Mouse (Mus musculus) heart, embryonic 16.5 days (tissue): Measurements from ENCODE around the gene Phyhipl. TPM values are rescaled to one million over a fixed set of nuclear protein-coding genes. Genes with fewer than 3 reads are reported as not detected.
A peak's percentile ranks its signal among the peaks of the same experiment; 100 is the strongest.

Experiments
- ATAC-seq: fragments of 200-750 bp; cut with Nextera tagmentation; replicated peaks from 2 replicates; pipeline ENCODE4 v1.8.0; 2017; ENCODE audit warnings: moderate number of reproducible peaks; ENCODE audit not compliant: insufficient read depth, low FRiP score; ENCODE audit errors: extremely low read depth
- H3K27ac ChIP-seq: fragments of 300-500 bp; sonication (generic); 2 replicates; pipeline ENCODE4 v1.5.1; 2014; ENCODE audit warnings: mild to moderate bottlenecking, low read length, control low read depth, moderate library complexity
- H3K27me3 ChIP-seq: fragments of 300-500 bp; sonication (generic); 2 replicates; pipeline ENCODE4 v1.6.1; 2014; ENCODE audit warnings: low read length, mixed read lengths; ENCODE audit not compliant: control insufficient read depth, insufficient read depth
- H3K36me3 ChIP-seq: fragments of 300-500 bp; sonication (generic); 2 replicates; pipeline ENCODE4 v1.6.1; 2014; ENCODE audit not compliant: control insufficient read depth, insufficient read depth
- H3K4me1 ChIP-seq: fragments of 300-500 bp; sonication (generic); 2 replicates; pipeline ENCODE4 v1.6.1; 2014; ENCODE audit warnings: low read length, mixed read lengths; ENCODE audit not compliant: control insufficient read depth, insufficient read depth
- H3K4me2 ChIP-seq: fragments of 300-500 bp; sonication (generic); 2 replicates; pipeline ENCODE4 v1.6.1; 2014; ENCODE audit warnings: low read depth, mild to moderate bottlenecking, control low read depth, low read length
- H3K4me3 ChIP-seq: fragments of 300-500 bp; sonication (generic); 2 replicates; pipeline ENCODE4 v1.5.1; 2014; ENCODE audit warnings: mild to moderate bottlenecking, control low read depth, low read length
- H3K9ac ChIP-seq: fragments of 300-500 bp; sonication (generic); 2 replicates; pipeline ENCODE4 v1.6.1; 2014; ENCODE audit warnings: low read length, control low read depth
- H3K9me3 ChIP-seq: fragments of 300-500 bp; sonication (generic); replicated peaks from 2 replicates; pipeline ENCODE4 v1.6.1; 2016; ENCODE audit warnings: low read length; ENCODE audit not compliant: control insufficient read depth
- WGBS: fragments of 180-500 bp; shearing (Covaris S2); extraction: QIAGEN DNeasy Blood & Tissue Kit; methylation state at CpG from one replicate; pipeline ENCODE4 v1.1.7; 2014; 5-methylcytosine and 5-hydroxymethylcytosine counted together
- polyA plus RNA-seq: library from polyadenylated mRNA; unstranded; fragments of >200 nt; fragmentation: Nextera tagmentation; extraction: Ambion mirVana; gene quantifications from 2 replicates; pipeline ENCODE4 v1.2.1, GENCODE M21; 2015

The Phyhipl gene
- polyA plus RNA-seq, 1 experiment from 2014 or later = 1.0 TPM

DNA sequence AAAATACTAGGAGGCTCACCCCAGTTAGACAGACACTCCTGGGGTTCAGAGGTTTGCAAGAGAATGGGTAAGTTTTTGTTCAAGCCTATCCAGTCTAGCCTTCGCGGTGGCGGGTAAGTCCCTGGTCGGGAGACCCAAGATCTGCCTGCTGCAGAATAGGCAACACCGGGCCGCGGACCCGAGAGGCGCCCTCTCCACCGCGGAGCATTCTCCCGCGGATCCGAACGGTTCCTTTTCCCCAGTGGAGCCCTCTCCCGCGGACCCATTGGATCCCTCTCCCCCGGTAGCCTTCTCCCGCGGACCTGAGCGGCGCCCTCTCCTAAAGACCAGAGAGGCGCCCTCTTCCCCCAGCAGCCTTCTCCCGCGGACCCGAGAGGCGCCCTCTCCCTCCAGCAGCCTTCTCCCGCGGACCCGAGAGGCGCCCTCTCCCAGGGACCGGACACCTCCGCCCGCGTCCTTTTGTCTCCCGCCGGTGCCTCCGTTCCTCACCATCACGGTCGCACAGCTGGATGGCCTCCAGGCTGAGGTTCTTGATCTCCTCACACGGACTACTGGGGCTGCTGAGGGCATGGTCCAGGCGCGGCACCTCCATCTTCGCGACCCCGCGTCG, 57.1 kb downstream of the Phyhipl start:
- Histone ChIP-seq H3K9ac (no peak overlapping the region), H3K4me2 (peak overlapping the region; percentile 94), H3K27ac (no peak overlapping the region), H3K27me3 (peaks cover 27% of the 10 kb centered on the region), H3K9me3 (no peaks in the 10 kb centered on the region), H3K36me3 (no peaks in the 10 kb centered on the region), H3K4me3 (peak overlapping the region; percentile 61), H3K4me1 (0 out of 2 replicates have a peak, but pooled peaks cover 9% of the 10 kb centered on the region)
- under 1% methylated on average over 48 of the region's 48 CpGs for WGBS
- ATAC-seq = peak; percentile 37; the same call in 1 of the 2 replicates

- whole genome bisulfite sequencing = 21% methylated on average over 10 of the region's 10 CpGs
- H3K27ac ChIP-seq = no peak overlapping the region
- H3K9me3 ChIP-seq = no peaks in the 10 kb centered on the region
- peak overlapping the region; percentile 94 for H3K4me2 ChIP-seq
- H3K9ac ChIP-seq = no peak overlapping the region
- 0 out of 2 replicates have a peak, but pooled peaks have one; percentile 37 for ATAC-seq
- peaks cover 27% of the 10 kb centered on the region for H3K27me3 ChIP-seq
- H3K4me3 ChIP-seq = peak overlapping the region; percentile 61
- H3K4me1 ChIP-seq = 0 out of 2 replicates have a peak, but pooled peaks cover 9% of the 10 kb centered on the region
- H3K36me3 ChIP-seq = no peaks in the 10 kb centered on the region
These were observed 57.7 kb downstream of the Phyhipl start for GRCm38 (mm10) chr10:70598081-70598515.

DNA sequence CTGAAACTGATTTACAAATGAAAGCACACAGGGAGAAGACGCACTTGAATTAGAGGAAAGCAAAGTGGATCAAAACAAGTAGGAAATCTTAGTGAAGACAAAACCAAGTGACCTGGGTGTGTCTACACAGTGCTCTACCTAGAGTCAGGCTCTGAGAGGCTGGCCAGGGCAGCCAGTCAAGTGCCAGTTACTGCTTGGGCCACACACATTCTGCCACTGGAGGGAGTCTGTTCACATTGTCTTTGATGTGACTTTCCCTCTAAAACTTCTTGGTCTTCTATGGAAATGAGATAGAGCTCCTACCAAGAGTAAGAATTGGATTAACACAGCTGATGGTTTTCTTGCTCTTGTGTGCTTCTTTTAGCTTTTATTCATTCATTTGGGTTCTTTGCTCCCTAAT, 61.8 kb downstream of the Phyhipl start:
- H3K9me3 ChIP-seq = no peaks in the 10 kb centered on the region
- H3K4me1 ChIP-seq = 0 out of 2 replicates have a peak, but pooled peaks cover 3% of the 10 kb centered on the region
- H3K4me2 ChIP-seq = no peak overlapping the region
- WGBS = 53% methylated on average over 1 of the region's 1 CpGs
- H3K36me3 ChIP-seq = no peaks in the 10 kb centered on the region
- no peak overlapping the region for H3K9ac ChIP-seq
- H3K4me3 ChIP-seq = no peak overlapping the region
- ATAC-seq = no peak
- H3K27me3 ChIP-seq = peaks cover 12% of the 10 kb centered on the region
- no peak overlapping the region for H3K27ac ChIP-seq

- H3K4me3 ChIP-seq = no peak overlapping the region
- no peaks in the 10 kb centered on the region for H3K36me3 ChIP-seq
- WGBS = 84% methylated on average over 3 of the region's 3 CpGs
- H3K4me2 ChIP-seq = no peak overlapping the region
- H3K9ac ChIP-seq = no peak overlapping the region
- H3K27ac ChIP-seq = no peak overlapping the region
- no peak for ATAC-seq
- no peaks in the 10 kb centered on the region for H3K27me3 ChIP-seq
- H3K4me1 ChIP-seq = no peaks in the 10 kb centered on the region
- no peaks in the 10 kb centered on the region for H3K9me3 ChIP-seq
These were observed 68.8 kb downstream of the Phyhipl start for GRCm38 (mm10) chr10:70586876-70587405.

GRCm38 (mm10) chr10:70584171-70584570, 71.6 kb downstream of the Phyhipl start:
- Histone ChIP-seq H3K36me3 (no peaks in the 10 kb centered on the region), H3K27me3 (no peaks in the 10 kb centered on the region), H3K4me2 (no peak overlapping the region), H3K4me1 (no peaks in the 10 kb centered on the region), H3K4me3 (no peak overlapping the region), H3K27ac (no peak overlapping the region), H3K9ac (no peak overlapping the region), H3K9me3 (no peaks in the 10 kb centered on the region)
- WGBS = 82% methylated on average over 1 of the region's 1 CpGs
- ATAC-seq = no peak

GRCm38 (mm10) chr10:70581556-70582211, 74.1 kb downstream of the Phyhipl start:
- Histone ChIP-seq H3K27ac (no peak overlapping the region), H3K4me2 (no peak overlapping the region), H3K4me3 (no peak overlapping the region), H3K36me3 (no peaks in the 10 kb centered on the region), H3K9ac (no peak overlapping the region), H3K27me3 (no peaks in the 10 kb centered on the region), H3K9me3 (no peaks in the 10 kb centered on the region), H3K4me1 (no peaks in the 10 kb centered on the region)
- no peak for ATAC-seq
- 21% methylated on average over 7 of the region's 7 CpGs for WGBS

GRCm38 (mm10) chr10:70563636-70564035, 92.1 kb downstream of the Phyhipl start:
- Histone ChIP-seq H3K27ac (no peak overlapping the region), H3K9ac (no peak overlapping the region), H3K9me3 (no peaks in the 10 kb centered on the region), H3K4me2 (no peak overlapping the region), H3K27me3 (no peaks in the 10 kb centered on the region), H3K4me1 (no peaks in the 10 kb centered on the region), H3K4me3 (no peak overlapping the region), H3K36me3 (no peaks in the 10 kb centered on the region)
- ATAC-seq = no peak
- WGBS = 24% methylated on average over 3 of the region's 3 CpGs

DNA sequence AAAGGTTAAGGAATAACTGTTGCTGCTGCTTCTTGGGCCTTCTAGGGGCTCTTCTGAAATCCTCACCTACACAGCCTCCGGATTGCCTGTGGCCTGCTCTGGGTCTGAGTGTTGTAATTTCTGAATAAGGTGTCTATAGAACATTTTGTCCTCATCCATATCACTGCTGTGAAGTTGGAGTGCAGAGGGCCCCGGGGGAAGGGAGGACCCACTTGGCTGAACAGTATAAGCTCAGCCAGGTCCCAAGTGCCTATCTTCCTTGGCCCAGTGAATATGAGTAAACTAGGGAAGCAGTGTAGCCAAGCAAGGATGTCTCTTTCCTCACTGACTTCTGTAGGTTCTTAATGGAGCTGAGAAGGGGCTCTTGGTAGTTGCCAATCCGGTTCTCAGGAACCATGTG, 103.2 kb downstream of the Phyhipl start:
- no peak overlapping the region for H3K9ac ChIP-seq
- H3K4me3 ChIP-seq = no peak overlapping the region
- H3K4me1 ChIP-seq = no peaks in the 10 kb centered on the region
- WGBS = 87% methylated on average over 3 of the region's 3 CpGs
- no peaks in the 10 kb centered on the region for H3K27me3 ChIP-seq
- peaks cover 3% of the 10 kb centered on the region; the same call in 1 of the 2 replicates for H3K36me3 ChIP-seq
- no peak for ATAC-seq
- no peak overlapping the region for H3K27ac ChIP-seq
- no peaks in the 10 kb centered on the region for H3K9me3 ChIP-seq
- no peak overlapping the region for H3K4me2 ChIP-seq

GRCm38 (mm10) chr10:70542857-70543256, 112.9 kb downstream of the Phyhipl start:
- no peaks in the 10 kb centered on the region for H3K9me3 ChIP-seq
- peaks cover 3% of the 10 kb centered on the region; the same call in 1 of the 2 replicates for H3K36me3 ChIP-seq
- no peaks in the 10 kb centered on the region for H3K4me1 ChIP-seq
- no peak overlapping the region for H3K4me3 ChIP-seq
- no peaks in the 10 kb centered on the region for H3K27me3 ChIP-seq
- H3K9ac ChIP-seq = no peak overlapping the region
- no peak for ATAC-seq
- no peak overlapping the region for H3K27ac ChIP-seq
- no peak overlapping the region for H3K4me2 ChIP-seq
- 82% methylated on average over 6 of the region's 6 CpGs for WGBS
